Mouse (Mus musculus) forebrain, embryonic 10.5 days (tissue): ENCODE results near the gene Kncn. TPM values are rescaled to one million over a fixed set of nuclear protein-coding genes. Genes with fewer than 3 reads are reported as not detected.

Source experiments
- DNase-seq: peaks from one replicate; pipeline ENCODE4 v3.0.0-alpha.2; 2017; ENCODE audit warnings: low spot score; ENCODE audit errors: extremely low spot score
- H3K27ac ChIP-seq: fragments of 300-500 bp; sonication (generic); 2 replicates; pipeline ENCODE4 v1.5.1; 2016; ENCODE audit warnings: mild to moderate bottlenecking
- H3K27me3 ChIP-seq: fragments of 300-500 bp; sonication (generic); 2 replicates; pipeline ENCODE4 v1.6.1; 2016; ENCODE audit warnings: mild to moderate bottlenecking; ENCODE audit not compliant: poor library complexity, severe bottlenecking
- H3K36me3 ChIP-seq: fragments of 300-500 bp; sonication (generic); replicated peaks from 2 replicates; pipeline ENCODE4 v1.6.1; 2016; ENCODE audit warnings: mild to moderate bottlenecking, moderate library complexity
- H3K4me1 ChIP-seq: fragments of 300-500 bp; sonication (generic); 2 replicates; pipeline ENCODE4 v1.6.1; 2016
- H3K4me3 ChIP-seq: fragments of 300-500 bp; sonication (generic); 2 replicates; pipeline ENCODE4 v1.5.1; 2016; ENCODE audit warnings: mild to moderate bottlenecking, moderate library complexity
- H3K9me3 ChIP-seq: fragments of 300-500 bp; sonication (generic); 2 replicates; pipeline ENCODE4 v1.6.1; 2016; ENCODE audit warnings: mild to moderate bottlenecking, moderate library complexity
- WGBS: fragments of 180-500 bp; shearing (Covaris S2); methylation state at CpG from one replicate; pipeline ENCODE4 v1.1.7; 2016; 5-methylcytosine and 5-hydroxymethylcytosine counted together
- polyA plus RNA-seq: library from polyadenylated mRNA; unstranded; fragments of >200 nt; fragmentation: Nextera tagmentation; extraction: Ambion mirVana; gene quantifications from 2 replicates; pipeline ENCODE4 v1.2.1, GENCODE M21; 2016

The Kncn gene
- polyA plus RNA-seq, 1 experiment from 2014 or later, result not detected

DNA sequence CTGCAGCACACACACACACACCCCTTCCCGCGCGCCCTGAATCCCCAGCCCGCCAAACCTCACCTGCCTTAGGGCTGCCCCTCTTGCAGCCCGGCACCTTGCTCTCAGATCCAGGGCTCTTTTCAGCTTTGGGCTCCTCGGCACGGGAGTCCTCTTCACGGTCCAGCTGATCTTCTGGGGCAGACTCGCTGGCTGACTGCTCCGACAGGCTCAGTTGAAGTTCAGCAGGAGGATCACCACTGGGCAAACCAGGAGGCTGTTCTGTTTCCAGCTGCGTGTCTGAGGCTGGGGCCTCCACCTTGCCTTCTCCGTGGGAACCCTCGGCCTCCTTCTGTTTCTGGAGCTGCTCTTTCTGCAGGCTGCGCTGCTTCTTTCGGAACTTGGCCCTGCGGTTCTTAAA is 35.7 kb downstream of the Kncn start:
- H3K27me3 ChIP-seq, result peaks cover 100% of the 10 kb centered on the region
- no peak overlapping the region for H3K27ac ChIP-seq
- H3K4me3 ChIP-seq, result no peak overlapping the region
- no peak for DNase-seq
- peaks cover 14% of the 10 kb centered on the region for H3K4me1 ChIP-seq
- H3K9me3 ChIP-seq, result no peaks in the 10 kb centered on the region
- whole genome bisulfite sequencing, result 75% methylated on average over 16 of the region's 16 CpGs
- no peaks in the 10 kb centered on the region for H3K36me3 ChIP-seq

DNA sequence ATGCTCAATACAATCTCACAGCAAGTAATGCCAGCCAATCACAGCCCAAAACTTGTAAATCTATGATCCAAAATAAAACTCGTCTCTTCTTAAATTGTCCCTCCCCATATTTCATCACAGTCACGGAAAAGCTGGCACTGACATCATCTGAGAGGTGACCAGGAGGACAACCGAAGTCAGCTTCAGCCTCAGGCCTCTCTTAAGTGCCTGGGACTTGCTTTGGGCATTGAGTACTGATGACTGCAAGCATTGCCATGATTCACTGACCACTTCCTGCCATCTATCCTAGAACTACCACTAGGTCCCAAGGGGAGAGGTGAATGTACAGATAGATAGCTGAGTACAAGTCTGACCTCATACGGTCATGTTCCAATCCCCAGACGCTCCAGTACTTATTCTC is 38.5 kb downstream of the Kncn start:
- WGBS, result 95% methylated on average over 5 of the region's 5 CpGs
- peaks cover 100% of the 10 kb centered on the region for H3K27me3 ChIP-seq
- no peaks in the 10 kb centered on the region for H3K36me3 ChIP-seq

DNA sequence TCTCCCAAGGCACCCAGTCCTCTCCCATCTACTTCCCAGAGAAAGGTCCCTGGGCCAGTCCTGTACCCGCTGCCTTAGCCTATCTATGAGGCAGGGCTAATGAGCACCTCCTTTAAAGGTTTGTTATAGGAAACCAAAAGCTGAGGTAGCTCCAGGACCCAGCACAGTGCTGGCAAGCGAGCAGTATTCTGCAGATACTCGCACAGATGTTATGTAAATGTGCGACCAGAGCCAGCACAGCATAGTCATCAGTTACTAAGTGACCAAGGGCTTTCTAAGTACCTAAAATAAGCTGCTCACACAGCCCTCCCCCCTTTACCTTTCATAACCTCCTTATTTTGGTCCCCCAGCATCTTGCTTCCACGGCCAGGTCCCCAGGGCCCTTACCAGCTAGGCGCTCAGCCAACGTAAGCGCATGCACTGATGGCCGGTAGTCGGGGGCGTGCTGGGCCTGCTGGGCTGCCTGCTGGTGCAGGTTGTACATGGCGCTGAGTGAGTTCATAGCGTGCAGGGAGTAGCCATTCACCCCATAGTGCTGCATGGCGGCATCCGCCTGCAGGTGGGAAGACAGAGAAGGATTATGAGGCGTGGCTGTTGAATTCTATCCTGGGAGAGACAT is 39.2 kb downstream of the Kncn start:
- no peak for DNase-seq
- 81% methylated on average over 16 of the region's 16 CpGs for WGBS
- Histone ChIP-seq H3K27me3 (peaks cover 100% of the 10 kb centered on the region), H3K9me3 (no peaks in the 10 kb centered on the region), H3K27ac (no peak overlapping the region), H3K4me3 (no peak overlapping the region), H3K36me3 (no peaks in the 10 kb centered on the region), H3K4me1 (peaks cover 5% of the 10 kb centered on the region)

More for the DNA sequence above, 38.5 kb downstream of the Kncn start:
- Histone ChIP-seq H3K4me3 (no peak overlapping the region), H3K9me3 (no peaks in the 10 kb centered on the region), H3K4me1 (peaks cover 12% of the 10 kb centered on the region), H3K27ac (no peak overlapping the region)
- DNase-seq, result no peak

DNA sequence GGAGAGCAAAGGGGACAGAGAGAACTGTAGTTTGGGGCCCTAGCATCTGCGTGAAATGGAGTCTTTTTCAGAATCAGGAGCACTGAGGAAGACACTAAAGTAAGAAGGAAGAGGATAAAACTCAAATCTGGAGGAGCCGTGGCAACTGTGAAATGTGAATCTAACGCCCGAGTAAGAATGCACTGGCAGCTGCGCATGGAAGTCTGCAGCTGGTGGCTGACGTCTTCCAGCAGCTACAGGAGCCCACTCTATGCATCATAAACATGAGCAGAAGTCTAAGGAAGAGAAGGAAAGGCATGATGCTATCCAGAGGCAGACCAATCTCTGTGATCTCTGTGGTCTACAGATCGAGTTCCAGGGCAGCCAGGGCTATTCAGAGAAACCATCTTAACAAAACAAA is 43.4 kb downstream of the Kncn start:
- Histone ChIP-seq H3K4me1 (no peaks in the 10 kb centered on the region), H3K27me3 (peaks cover 100% of the 10 kb centered on the region), H3K4me3 (no peak overlapping the region), H3K27ac (no peak overlapping the region), H3K36me3 (no peaks in the 10 kb centered on the region), H3K9me3 (no peaks in the 10 kb centered on the region)
- WGBS, result 82% methylated on average over 7 of the region's 7 CpGs
- DNase-seq, result no peak

DNA sequence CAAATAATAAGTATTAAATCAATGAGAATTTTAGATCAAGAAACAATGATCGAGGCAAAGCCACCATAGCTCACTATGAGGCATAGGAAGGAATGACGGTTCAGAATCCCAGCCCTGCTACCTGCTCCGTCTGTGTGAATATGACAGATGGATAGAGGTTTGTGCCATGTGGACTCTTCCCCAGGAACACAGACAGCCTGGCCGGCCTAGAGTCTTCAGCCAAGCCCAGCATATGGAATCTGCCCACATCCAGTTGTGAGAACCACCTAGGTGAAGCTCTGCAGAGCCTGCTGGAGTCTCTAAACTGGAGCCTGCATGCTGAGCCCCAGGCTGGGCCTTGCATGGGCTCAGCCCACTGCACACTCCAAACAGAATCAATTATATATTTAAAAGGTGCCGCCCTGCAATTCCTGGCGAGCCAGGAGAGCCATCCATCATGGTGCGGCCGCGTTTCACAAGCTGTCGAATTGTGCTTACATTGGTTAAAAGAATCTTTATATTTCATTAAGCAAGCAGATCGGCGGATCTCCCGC is 47.4 kb downstream of the Kncn start:
- H3K27me3 ChIP-seq, result peaks cover 100% of the 10 kb centered on the region
- H3K4me1 ChIP-seq, result peaks cover 19% of the 10 kb centered on the region
- H3K36me3 ChIP-seq, result no peaks in the 10 kb centered on the region
- no peak overlapping the region for H3K27ac ChIP-seq
- 66% methylated on average over 13 of the region's 13 CpGs for WGBS
- DNase-seq, result no peak
- H3K9me3 ChIP-seq, result no peaks in the 10 kb centered on the region
- H3K4me3 ChIP-seq, result no peak overlapping the region

DNA sequence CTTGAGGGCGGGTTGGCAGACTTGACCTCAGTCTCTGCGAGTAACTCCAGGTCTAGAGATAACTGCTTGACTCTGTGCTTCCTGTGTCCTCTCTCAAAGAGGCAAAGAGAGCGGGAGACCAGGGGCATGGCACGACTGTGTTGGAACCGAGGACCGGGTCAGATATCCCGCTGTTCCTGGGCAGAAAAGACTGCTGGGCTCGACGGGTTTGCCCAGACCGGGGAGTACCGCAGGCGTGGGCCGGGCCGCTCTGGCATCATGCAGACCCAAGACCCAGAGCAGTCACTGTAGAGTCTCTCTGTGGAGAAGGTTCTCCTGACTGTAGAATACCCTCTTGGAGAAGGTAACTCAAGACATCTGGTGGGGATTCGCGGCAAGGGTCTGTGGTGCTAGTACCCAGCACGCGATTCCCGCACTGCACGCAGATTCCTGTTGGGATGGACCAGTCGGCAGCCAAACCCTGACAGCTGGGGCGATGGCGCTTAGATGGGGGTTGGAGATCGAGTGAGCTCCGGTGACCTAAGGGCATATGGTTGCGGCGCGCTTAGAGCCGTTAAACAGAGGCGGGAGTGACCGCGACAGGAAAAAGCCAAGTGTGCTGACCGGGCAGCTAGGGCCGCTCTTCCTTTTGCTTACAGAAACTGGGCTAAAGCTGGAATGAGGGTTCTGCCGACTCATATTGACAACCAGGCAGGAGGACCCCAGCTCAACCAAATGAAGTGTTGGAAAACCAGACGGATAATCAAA is 51.8 kb downstream of the Kncn start:
- H3K4me3 ChIP-seq, result peak overlapping the region; percentile 33
- H3K9me3 ChIP-seq, result no peaks in the 10 kb centered on the region
- peaks cover 59% of the 10 kb centered on the region for H3K4me1 ChIP-seq
- no peaks in the 10 kb centered on the region for H3K36me3 ChIP-seq
- H3K27ac ChIP-seq, result no peak overlapping the region
- peak; percentile 64 for DNase-seq
- under 1% methylated on average over 36 of the region's 36 CpGs for WGBS
- peaks cover 100% of the 10 kb centered on the region for H3K27me3 ChIP-seq

DNA sequence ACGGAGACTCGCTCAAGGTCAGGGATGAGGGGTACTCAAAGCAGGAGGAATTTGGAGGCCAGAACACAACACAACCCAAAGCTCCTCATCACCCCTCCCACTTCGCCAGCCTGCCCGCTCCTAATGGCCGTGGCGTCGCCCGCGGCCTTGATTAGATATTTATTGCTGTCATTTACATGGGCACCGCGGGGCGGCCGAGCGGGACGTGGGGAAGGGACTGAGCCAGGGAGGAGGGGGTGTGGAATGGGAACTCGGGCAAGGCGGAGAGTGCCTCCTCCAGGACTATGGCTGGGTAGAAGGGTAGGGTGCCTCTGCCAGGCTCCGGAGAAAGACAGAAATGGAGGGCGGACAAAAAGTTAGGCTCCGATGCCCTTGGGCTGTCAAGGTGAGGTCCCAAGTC is 52.4 kb downstream of the Kncn start:
- H3K4me1 ChIP-seq, result peaks cover 65% of the 10 kb centered on the region
- peaks cover 100% of the 10 kb centered on the region for H3K27me3 ChIP-seq
- WGBS, result under 1% methylated on average over 20 of the region's 20 CpGs
- peak; percentile 47 for DNase-seq
- H3K27ac ChIP-seq, result no peak overlapping the region
- no peaks in the 10 kb centered on the region for H3K9me3 ChIP-seq
- no peaks in the 10 kb centered on the region for H3K36me3 ChIP-seq
- peak overlapping the region; percentile 33 for H3K4me3 ChIP-seq

DNA sequence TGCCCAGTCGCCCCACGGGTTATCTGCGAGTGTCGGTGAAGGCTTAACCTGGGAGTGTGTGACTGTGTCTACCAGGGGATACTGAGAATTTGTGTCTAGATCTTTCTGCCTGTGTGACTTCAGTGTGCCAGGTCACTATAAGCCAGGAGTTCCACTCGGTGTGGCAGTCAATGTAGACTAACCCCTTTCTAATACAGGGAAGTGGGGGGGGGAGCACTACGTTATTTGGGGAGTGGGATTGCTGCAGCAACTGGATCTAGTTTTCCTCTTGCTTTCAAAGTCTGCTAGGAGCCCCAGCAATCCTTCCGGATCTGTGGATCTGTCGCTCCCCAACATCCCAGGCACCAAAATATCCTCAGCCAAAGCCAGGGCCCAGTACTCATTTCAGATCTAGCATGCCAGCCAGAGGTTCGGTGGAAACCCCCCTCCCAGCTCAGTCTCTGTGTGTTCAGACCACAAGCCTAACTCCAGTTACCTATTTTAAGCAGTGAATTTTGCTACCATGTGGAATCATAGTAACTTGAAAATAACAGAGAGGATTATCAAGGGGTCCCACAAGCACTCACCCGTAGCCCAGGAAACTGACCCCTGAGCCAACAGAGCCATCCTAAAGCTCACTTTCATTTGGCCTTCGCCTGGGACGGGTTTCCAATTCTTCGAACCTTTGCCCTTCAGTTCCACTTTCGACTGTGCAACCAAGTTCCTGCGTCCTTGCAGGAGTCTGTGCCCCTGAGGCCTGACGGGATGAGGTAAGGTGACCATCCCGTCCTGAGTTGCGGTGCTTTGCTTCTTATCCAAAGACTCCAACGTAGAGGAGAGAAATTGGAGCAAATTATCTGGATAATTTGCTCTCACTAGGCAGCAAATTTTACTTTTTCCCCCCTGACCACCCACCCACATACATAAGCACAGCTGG is 53.1 kb downstream of the Kncn start:
- whole genome bisulfite sequencing, result 2% methylated on average over 19 of the region's 19 CpGs
- Histone ChIP-seq H3K4me3 (peak overlapping the region; percentile 33), H3K27ac (no peak overlapping the region), H3K9me3 (no peaks in the 10 kb centered on the region), H3K4me1 (peaks cover 70% of the 10 kb centered on the region), H3K36me3 (no peaks in the 10 kb centered on the region), H3K27me3 (peaks cover 100% of the 10 kb centered on the region)
- no peak for DNase-seq

DNA sequence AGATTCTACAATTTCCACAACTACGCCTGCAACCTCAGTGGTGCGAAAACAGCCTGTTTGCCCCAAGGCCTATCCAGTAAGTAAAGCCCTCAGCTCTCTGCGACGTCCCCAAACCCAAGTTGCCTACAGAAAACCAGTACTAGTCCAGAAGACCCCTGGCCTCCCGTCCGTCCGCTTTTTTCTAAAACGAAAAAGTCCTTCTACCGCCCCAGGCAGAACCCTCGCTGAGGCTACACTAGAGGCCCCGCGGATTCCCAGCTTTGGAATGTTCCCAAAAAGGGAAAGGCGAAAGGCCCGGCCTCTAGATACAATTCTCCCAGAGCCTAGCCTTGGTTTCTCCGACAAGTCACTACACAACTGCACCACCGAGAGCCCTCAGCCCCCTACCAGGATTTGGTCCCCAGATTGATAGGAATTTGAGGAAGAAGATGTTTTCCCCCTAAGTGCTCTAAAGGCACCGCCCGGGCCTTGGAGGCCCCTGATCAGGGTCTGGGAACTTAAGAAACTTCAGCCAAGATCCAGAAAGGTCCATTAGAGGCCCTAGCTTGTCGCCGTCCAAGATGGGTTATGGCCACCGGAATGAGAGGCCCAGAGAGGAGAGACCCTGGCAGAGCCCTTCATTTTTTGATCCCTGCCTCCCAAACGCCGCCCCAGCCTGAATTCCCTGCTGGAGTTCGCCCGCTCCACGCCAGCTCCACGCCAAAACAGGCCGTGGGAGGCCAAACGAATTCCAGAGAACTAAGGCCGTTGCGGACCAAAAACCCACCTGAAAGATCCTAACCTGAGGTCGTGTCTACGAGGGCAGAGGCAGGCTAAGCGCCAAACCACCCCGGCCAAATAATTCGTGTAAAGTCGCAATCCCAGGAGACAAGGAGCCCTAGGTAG is 54.3 kb downstream of the Kncn start:
- Histone ChIP-seq H3K9me3 (no peaks in the 10 kb centered on the region), H3K36me3 (no peaks in the 10 kb centered on the region), H3K27me3 (peaks cover 100% of the 10 kb centered on the region), H3K4me1 (peaks cover 78% of the 10 kb centered on the region), H3K4me3 (peak overlapping the region; percentile 56), H3K27ac (no peak overlapping the region)
- under 1% methylated on average over 37 of the region's 37 CpGs for WGBS
- peak; percentile 65 for DNase-seq
